Mouse (Mus musculus) layer of hippocampus, postnatal 10 days (tissue): ENCODE measurements at regions not wholly inside any gene's neighbourhood (a gene's known extent, or its start where the extent isn't known, plus 50 kb on each side); places are given as distances from the start of the nearest gene placed in this dataset.
"Not testable (repeated sequence)": the region's sequence is repeated elsewhere in the genome, so short reads cannot be mapped to it uniquely, and the experiment has no call there.

Experiments
- DNase-seq, 2 experiments: peaks; one replicate each; pipeline ENCODE4 v3.0.0; 2021; ENCODE audit warnings: low spot score in 2 of 2

- peak; percentile 7 to 10 for DNase-seq
Measured at GRCm38 (mm10) chr8:112427721-112428389, 142.0 kb upstream of the Cntnap4 start.

GRCm38 (mm10) chr8:112411968-112412367 is 157.9 kb upstream of the Cntnap4 start:
- DNase-seq, result no peak

- peak; percentile 32 to 33 for DNase-seq
Measured at GRCm38 (mm10) chr8:112411213-112411612, 158.6 kb upstream of the Cntnap4 start.

- no peak for DNase-seq
Measured at GRCm38 (mm10) chr8:112408211-112408735, 161.6 kb upstream of the Cntnap4 start.

GRCm38 (mm10) chr8:112404087-112404486 is 165.8 kb upstream of the Cntnap4 start:
- DNase-seq, result no peak

- DNase-seq, result no peak
Measured at GRCm38 (mm10) chr8:112397438-112397837, 172.4 kb upstream of the Cntnap4 start.

- DNase-seq, result no peak
Measured at GRCm38 (mm10) chr8:112390108-112390507, 179.7 kb upstream of the Cntnap4 start.

GRCm38 (mm10) chr8:112348323-112348722 is 221.5 kb upstream of the Cntnap4 start:
- DNase-seq, result peak; percentile 6 to 20

GRCm38 (mm10) chr8:112333171-112333570 is 236.7 kb upstream of the Cntnap4 start:
- DNase-seq, result no peak

- no peak for DNase-seq
Measured at GRCm38 (mm10) chr8:112332021-112332420, 237.8 kb upstream of the Cntnap4 start.

GRCm38 (mm10) chr8:112309816-112310215 is 260.0 kb upstream of the Cntnap4 start:
- DNase-seq, result no peak

GRCm38 (mm10) chr8:112308354-112308753 is 261.5 kb upstream of the Cntnap4 start:
- no peak for DNase-seq

GRCm38 (mm10) chr8:112297021-112297420 is 272.8 kb upstream of the Cntnap4 start:
- no peak for DNase-seq

- DNase-seq, result no peak
Measured at GRCm38 (mm10) chr8:112283316-112283715, 268.5 kb upstream of the Gm6793 start.

GRCm38 (mm10) chr8:112269598-112269997 is 254.8 kb upstream of the Gm6793 start:
- no peak for DNase-seq

- no peak for DNase-seq
Measured at GRCm38 (mm10) chr8:112269214-112269566, 254.4 kb upstream of the Gm6793 start.

GRCm38 (mm10) chr8:112268544-112269213 is 253.8 kb upstream of the Gm6793 start:
- DNase-seq, result peak; percentile 17 to 36

- no peak for DNase-seq
Measured at GRCm38 (mm10) chr8:112257922-112258475, 243.2 kb upstream of the Gm6793 start.

- peak; percentile 11 to 28 for DNase-seq
Measured at GRCm38 (mm10) chr8:112257311-112257894, 242.6 kb upstream of the Gm6793 start.

GRCm38 (mm10) chr8:112246629-112247028 is 231.8 kb upstream of the Gm6793 start:
- DNase-seq, result not testable (repeated sequence)

GRCm38 (mm10) chr8:112238681-112239080 is 223.8 kb upstream of the Gm6793 start:
- no peak for DNase-seq

- not testable (repeated sequence) for DNase-seq
Measured at GRCm38 (mm10) chr8:112236751-112237150, 221.9 kb upstream of the Gm6793 start.
